Mouse (Mus musculus) inflammation-experienced regulatory T-cells, adult 6 months (primary cell): ENCODE measurements around the gene Zscan10. TPM values are rescaled to one million over a fixed set of nuclear protein-coding genes. Genes with fewer than 3 reads are reported as not detected.

Source experiments
- ATAC-seq: one replicate; pipeline ENCODE4 v1.8.0; 2017
- polyA plus RNA-seq, 3 experiments: library from polyadenylated mRNA; unstranded; fragments of 100-300 nt; shearing (Covaris generic); gene quantifications; one replicate each; pipeline ENCODE4 v1.2.1; 2017

The Zscan10 gene
- 1 to 10 TPM in 2 of 3 experiments, under 1 TPM in 1; 0.73 to 3.1 (median 1.2) TPM for polyA plus RNA-seq

DNA sequence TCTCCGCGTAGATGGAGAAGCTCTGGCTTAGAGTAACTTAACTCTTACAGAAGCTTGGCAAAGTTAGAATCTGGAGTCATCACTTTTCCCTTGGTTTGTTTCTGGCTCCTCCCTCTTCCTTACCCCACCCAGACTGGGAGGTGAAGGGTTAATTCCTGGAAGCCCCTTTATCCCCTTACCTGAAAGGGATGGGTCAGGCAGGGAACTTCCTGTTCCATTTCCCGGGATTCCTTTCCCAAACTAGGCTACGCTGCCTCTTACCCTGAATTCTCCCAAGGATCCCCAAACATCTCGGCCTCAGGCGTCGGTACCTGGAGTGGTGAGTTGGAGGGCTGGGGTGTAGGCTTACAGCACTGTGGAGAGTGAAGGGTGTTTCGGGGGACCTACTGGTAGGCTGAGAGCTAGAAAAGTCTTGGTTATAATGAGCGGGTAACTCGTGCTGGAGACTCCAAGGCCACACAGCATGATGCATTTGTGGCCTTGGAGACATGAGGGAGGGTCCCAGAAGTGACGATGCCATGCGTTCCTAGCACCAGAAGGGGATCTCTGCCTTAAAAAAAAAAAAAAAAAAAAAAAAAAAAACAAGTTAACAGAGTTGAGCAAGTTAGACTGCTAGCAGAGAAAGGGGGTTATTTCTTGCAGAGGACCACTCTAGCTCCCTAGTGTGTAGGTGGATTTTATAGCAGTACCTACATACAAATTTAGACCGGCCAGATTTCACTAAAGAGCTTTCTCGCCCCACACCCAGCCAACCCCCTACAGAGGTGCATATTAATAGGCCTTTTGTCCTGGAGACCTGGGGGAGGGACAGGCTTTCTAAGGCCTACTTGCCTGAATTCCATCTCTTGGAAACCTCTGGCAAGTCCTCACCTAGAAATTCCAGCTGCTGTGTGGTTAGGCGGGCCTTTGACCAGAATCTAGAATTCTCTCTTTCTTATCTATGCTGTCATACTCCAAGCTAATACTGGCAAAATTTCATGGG lies at the start of gene Zscan10:
Zscan10 (plus strand) TSS at position 216 of the 982 bp plus-strand sequence.
- no peak for ATAC-seq

DNA sequence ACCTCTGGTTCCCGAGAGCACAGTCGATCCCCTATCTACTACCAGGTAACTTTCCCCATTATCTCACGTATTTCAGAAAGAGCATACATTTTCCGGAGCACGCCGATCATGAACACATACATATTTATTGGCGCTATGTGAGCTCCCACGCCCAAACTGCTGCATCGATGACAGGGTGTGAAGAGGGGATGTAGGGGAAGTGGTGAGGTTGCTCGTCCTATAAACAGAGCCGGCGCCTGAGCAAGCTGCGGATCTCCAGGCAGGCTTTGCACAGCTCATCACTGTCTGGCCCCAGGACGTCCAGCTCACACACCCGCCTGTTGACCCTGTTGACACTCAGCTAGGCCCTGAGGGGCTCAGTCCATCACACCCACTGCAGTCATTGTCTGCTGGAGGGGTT lies 49.8 kb upstream of the Zscan10 start:
- peak; percentile 50 for ATAC-seq

DNA sequence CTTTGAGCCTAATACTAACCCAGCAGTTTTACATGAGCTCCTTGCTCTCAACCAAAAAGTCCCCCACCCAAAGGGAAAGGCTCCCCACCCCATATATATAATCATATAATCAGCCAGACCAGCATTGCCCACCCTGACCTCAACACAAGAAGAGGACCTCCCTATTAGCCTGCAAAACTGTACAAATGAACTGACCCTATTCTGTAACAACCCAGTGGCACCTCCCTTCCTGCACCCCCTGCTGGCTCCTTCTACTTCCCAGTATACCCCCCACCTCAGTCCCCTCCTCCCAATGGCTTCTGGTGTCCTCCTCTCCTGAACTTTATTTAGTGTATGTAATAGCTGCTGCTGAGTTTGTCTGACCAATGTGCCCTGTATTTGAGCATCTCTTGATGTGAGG lies 49.2 kb upstream of the Zscan10 start:
- ATAC-seq, result no peak

DNA sequence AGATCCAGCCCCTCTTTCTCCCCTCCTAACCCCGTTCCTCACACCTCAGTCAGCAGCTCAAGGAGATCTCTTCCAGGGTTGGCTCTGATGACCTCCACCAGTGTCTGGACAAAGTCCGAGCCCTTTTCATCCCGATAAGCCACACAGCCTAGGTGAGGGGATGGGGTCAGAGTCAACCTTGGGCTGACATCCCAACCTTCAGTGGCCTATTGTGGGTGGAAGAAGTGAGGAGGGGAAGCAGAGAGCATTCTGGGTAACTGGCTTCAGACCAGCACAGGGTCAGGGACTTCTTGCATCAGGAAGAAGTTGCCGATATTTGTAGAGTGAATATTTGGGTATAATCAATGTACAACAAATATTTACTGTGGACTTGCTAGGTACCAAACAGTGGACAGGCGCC lies 48.7 kb upstream of the Zscan10 start:
- no peak for ATAC-seq

DNA sequence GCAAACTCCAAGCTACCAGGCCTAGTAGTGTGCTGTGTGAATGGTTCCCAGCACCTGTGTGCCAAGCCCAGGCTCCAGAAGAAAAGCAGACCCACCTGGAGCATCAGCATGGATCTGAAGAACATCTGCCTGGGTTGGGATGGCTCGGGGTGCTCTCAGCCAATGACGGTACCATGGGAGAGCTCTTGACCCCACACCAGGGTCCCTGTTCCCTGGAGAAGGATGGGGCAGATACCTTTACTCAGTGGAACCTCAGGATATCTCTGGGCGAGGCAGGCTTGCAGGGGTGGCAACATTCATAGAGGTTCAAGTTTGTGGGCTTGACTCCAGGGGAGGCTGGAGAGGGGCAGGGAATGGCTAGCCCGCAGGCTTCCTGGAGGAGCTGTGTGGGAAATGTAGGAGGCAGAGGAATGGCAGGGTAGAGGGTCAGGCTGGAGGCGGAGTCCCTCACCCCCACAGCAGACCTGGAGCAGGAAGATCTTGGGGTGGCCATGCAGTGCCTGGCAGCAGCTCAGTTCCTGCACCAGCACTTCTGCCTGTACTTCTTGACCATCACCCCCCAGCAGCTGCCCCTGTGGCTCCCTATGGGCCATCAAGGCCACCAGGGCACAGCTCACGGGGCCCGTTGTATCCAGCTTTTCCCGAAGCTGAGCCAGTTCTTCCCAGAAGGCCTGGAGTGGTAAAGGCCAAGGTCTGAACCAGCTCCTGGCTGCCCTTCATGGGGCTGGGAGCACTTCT lies 47.6 kb upstream of the Zscan10 start:
- no peak for ATAC-seq

DNA sequence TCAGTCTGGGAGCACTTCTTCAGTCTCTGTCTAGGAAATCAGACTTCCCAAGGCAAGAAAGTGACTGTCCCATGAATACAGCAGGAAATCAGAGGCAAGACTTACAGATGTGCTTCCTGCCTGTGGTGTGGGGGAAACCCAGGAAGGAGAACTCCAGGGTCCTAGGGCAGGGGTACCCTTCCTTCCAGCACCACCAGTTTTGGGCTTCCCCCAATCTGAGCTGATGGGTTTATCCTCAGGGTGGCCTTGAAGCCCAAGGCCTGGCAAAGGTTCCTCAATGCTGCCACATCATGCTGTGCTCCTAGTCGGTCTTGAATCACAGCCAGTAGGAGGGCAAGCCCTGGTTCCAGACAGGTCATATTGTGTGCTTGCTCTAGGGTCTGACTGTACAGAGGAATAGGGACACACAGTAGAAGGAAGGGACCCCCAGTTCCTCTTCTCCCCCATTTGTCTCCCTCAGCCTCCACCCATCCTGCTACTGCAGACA lies 47.0 kb upstream of the Zscan10 start:
- no peak for ATAC-seq

DNA sequence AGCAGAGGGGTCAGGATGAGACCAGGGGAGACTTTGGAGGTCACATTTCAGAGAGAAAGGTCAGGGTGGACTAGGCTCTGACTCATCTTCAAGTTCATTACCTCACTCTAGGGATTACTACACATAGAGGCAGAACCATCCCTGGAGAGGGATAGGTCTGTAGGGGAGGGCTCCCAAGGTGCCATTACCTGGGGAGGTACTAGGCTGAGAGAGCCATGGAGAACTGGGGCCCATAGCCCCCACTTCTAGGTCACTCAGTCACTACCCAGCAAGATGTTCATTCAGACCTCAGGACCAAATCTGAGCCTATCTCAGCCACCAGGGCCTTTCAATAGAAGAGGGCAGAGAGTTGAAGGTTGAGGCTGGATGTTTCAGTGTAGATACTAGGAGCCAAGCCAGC lies 46.3 kb upstream of the Zscan10 start:
- ATAC-seq, result no peak

DNA sequence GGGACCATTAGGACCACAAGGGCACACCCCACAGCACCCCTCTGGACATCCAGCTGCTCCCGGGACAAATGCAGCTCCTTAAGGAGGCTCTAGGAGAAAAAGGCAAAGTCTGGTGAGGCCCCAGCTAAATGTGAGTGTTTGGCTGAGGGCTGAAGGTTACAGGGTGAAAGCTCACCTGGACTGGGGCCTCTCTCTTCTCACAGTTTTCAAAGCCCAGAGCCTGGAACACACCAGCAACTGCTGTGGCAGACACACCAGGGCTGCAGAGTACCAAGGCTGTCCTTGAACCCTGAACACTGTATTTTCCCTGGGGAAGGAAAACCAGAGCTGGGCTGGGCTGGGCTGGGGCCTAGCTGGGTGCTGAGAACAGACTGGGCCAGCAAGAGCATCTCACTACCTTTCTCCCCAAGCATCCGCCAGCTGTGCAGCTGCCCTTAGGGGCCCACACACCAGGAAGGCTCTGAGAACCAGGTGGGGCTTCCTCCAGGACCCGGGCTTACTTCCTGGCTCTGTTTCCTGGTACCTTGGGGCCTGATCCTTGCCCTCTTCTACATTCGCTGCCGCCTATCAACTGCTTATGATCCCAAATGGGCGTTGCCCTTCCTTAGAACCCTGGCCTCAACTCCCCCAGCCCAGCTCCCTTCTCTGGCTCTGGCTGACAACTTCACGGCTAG lies 45.3 kb upstream of the Zscan10 start:
- ATAC-seq, result no peak

DNA sequence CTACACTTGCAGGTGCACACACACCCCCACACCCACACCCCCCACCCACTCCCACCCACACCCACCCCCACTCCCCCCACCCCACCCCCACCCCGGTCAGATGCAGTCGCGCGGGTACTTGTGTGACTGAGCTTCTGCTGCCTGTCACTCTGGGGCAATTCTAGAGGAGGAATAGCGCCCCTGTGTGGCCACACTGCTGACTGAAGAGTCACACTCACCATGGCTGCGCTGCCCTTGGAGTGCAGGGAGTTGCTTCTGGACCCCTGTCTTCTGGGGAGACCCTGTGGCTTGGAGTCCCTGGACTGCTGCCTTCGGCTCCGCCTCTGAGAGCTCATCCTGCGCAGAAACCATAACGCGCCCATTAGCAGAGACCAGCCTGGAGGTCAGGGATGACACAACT lies 40.9 kb upstream of the Zscan10 start:
- no peak for ATAC-seq

DNA sequence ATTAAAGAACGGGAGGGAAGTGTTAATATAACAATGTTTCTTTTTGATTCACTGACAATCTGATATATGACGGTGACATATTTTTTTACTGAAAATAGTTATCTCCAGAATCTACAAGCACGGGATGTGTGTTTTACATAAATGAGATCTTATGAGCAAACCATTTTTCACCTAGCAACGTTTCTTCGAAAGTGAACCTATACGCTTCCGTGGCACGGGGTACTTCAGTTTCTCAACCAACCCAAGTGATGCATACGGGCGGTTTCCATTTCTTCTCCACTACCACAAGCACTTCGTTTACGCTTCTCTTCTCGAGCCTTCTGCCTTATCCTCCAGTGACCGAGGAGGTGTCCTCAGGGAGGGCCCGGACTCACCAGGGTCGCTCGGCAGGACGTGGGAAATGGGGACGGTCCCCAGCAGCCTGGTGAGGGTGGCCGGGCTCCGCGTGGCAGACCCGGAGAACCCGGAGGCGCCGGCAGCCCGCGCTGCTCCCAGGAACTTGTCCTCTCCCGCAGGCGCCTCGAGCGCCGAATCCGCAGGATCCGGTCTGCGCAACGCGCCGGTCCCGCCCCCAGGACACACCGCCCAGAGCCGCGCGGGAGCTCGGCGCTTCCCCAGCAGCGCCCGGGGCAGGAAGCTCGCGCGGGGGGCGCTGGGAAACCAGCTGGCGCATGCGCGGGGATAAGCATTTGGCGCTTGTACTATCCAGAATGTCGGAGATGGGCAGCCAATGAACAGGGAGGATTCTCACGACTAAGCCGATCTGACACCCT lies 36.9 kb upstream of the Zscan10 start, which contains the start of gene Zfp213:
Zfp213 (minus strand) TSS at position 644 of the 773 bp plus-strand sequence.
- ATAC-seq, result peak; percentile 89

DNA sequence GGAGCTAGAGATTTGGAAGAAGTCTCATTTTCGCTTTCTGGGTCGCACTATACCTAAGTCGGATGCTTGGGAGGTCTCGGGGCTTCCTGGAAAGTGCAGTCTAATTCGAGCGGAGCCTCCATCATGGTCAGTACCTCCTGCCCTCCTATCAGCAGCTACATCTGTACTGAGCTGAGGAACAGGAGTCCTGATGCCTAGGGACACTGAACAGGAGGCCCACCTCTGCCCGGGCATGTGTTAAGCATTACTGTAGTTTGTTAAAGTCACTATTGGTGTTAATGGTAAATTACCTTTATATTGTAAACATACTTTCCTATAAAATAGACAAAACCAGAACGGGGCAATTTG lies 36.3 kb upstream of the Zscan10 start:
- no peak for ATAC-seq

DNA sequence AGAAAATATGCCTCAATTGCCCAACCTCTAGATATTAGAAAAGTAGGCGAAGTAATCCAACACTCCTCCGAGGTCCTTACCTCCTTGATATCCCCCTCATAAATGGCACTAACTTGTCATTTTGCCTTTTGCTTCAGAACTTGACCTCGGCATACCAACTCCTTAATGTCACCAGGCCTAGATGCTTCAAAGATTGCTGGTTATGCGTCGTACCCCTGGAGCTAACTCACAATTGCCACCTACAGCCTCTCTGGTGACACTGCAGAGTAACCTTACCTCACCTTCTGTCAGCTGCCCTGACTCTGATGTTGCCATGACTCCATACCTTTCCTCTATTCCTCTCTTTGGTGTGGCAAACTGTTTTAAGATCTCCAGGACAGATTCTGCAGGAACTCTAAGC lies 33.9 kb upstream of the Zscan10 start:
- peak; percentile 19 for ATAC-seq

DNA sequence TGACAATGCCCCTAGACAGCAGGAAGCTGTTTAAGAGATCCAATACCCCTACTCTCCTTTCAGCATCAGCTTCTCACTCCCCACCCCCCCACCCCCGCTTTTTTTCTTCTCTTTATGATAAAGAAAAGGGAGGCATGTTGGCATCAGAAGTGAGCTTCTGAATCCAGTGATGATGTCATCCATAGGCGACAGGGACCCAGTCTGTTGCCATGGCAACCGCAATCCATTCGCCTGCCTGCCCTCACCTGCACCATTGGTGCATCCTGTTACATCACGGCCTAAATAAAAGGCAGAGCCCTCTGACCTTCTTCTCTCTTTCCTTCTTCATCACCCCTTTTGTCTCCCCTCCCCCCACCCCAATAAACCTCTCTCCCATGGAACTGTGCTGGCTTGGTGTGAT lies 32.3 kb upstream of the Zscan10 start:
- ATAC-seq, result no peak

DNA sequence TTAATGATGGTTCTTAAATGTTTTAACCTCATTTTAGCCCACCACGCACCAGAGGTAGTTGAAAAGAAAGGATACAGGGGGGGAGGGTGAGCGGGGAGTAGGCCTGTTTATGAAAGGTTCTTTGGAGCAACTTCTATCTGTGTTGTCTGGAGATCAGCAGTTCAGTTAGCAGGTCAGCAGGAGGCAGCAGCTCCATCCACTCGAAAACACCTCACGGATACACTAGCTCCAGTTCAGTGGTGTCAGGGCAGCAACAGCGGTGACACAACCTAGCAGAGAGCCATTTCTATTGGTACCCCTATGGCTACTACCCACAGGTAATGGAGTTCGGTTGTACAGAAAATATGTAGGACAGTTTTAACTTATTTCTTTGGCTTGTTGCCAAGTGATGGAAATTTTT lies 30.6 kb upstream of the Zscan10 start:
- ATAC-seq, result peak; percentile 87

DNA sequence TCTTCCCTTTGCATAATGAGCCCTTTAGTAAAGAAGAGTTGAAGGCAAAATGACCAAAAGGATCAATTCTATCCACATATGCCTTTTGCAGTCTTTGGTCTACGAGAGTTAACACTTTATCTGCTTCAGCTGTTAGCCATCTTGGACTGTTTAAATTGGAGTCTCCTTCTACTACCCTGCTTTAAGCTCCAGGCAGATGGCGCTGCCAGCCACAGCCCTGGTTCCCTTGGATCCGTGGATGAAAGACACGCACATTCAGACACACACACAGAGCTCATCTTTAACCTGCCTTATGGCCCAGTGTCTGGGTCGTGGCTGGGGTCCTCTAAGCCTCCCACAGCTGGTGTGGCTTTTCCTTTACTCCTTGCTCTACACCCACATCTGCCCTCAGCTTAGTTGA lies 29.6 kb upstream of the Zscan10 start:
- no peak for ATAC-seq

DNA sequence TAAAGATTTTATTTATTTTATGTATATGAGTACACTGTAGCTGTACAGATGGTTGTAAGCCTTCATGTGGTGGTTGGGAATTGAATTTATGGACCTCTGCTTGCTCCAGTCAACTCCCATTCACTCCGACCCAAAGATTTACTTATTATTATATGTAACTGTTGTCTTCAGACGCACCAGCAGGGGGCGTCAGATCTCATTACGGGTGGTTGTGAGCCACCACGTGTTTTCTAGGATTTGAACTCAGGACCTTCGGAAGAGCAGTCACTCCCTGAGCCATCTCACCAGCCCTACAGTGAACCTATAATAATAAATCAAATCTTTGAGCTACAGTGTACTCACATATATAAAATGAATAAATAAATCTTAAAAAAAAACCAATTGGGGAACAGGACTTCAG lies 28.6 kb upstream of the Zscan10 start:
- no peak for ATAC-seq

DNA sequence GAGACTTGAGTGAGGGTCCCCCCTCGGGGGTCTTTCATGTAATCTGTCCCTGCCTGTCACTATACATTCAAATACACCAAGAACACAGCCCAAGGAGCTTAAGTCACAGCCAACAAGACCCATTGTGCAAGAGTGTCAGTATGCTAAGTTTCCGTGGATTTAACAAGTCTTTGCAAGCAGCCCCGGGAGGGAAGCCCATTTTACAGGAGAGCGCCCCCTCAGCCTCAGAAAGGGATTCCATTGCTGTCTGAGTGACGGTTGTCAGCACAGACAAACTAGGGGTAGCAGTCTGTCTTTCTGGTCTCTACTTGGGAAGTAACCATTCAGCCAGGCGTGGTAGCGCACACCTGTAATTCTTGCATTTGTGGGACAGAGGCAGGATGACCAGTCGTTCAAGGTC lies 26.5 kb upstream of the Zscan10 start:
- no peak for ATAC-seq

DNA sequence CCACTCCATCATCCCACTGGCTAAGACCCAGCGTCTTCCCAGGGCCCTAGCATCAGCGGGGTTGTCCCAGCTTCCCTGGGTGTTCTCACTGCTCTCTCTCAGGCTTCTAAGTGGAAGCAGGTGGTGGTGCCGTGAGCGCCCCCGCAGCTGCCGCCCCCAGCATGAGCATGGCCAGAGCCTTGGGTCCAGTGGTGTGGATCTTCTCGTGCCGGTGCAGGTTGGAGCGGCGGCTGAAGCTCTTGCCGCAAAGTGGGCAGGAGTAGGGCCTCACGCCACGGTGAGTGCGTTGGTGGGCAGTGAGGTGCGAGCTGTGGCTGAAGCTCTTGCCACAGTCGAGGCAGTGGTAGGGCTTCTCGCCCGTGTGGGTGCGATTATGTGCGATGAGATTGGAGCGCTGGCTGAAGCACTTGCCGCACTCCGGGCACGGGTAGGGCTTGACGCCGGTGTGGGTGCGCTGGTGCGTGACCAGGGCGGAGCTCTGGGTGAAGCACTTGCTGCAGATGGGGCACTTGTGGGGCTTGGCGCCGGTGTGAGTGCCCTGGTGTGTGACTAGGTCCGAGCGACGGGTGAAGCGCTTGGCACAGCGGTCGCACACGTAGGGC lies 24.6 kb upstream of the Zscan10 start:
- no peak for ATAC-seq

DNA sequence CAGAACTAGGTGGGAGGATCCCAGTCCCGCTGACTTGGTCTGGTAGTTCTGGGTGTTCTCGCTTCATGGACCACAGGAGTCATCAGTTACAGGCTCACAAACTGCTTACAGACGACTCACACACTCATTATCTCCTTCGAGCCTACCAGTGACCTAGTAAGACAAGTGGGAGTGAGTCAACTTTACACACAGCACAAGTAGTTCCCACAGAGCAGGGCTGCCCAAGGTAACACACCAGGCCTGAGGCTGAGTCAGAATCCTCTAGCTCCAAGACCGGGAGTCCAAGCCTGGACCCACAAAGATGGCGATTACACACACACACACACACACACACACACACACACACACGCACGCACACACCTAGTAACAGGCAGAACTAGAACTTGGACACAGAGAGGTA lies 15.9 kb upstream of the Zscan10 start:
- no peak for ATAC-seq

DNA sequence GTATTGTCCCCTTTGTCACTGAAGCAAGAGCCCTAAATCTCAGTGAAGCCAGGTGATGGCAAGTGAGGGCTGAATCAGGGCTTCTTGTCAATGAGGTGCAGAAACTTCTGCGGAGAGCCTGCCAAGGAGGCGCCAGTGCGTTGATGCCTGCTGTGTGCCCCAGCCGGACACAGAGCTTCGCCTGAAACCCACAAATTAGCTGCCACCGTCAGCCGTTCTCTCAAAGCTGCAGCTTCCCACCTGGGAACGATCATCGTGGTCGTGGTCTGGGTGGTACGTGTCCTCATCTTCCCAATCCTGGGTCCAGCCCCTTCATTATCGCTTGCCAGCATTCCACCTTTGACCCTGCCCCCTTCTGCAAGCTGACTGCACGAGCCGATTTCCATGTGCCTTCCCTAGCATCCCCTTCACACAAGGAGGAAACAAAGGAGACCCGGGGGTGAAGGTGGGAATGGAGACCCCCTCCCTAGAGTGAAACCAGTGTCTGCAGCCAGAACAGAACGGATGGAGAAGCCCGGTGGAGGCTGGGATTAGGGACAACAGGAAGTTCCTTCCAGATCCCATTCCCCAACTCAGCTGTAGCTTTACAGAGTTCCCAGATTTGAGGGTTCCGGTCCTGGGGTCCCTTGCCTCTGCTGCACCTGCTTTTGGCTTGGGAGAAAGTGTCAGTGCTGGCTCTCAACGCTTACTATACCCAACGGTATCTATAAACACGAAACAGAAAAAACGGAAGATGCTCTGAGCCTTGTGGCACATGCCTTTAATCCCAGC lies 14.8 kb upstream of the Zscan10 start:
- ATAC-seq, result no peak

DNA sequence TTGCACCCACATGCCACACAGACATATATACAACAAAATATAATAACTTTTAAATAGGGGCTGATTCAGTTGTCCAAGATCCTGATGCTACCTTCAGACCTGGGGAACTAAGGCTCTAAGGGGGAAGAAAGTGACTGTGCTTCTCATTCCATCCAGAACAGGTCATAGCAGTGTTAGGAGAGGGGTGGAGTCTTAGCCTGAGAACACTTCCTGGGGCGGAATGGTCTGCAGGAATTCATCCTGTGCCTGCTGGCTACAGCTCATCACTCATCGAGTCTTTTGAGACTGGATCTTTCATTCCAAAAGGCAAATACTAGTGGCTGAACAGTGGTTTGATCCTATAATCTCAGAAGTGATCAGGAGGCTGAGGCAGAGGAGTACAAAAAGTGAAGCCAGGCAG lies 13.4 kb upstream of the Zscan10 start:
- ATAC-seq, result no peak
